Mouse (Mus musculus): ENCODE measurements around the gene Supt5. TPM values are rescaled to one million over a fixed set of nuclear protein-coding genes. Genes with fewer than 3 reads are reported as not detected.

Supt5 gene
- total and polyA plus RNA-seq, 3 experiments: 66.0 to 448 (median 156) TPM

DNA sequence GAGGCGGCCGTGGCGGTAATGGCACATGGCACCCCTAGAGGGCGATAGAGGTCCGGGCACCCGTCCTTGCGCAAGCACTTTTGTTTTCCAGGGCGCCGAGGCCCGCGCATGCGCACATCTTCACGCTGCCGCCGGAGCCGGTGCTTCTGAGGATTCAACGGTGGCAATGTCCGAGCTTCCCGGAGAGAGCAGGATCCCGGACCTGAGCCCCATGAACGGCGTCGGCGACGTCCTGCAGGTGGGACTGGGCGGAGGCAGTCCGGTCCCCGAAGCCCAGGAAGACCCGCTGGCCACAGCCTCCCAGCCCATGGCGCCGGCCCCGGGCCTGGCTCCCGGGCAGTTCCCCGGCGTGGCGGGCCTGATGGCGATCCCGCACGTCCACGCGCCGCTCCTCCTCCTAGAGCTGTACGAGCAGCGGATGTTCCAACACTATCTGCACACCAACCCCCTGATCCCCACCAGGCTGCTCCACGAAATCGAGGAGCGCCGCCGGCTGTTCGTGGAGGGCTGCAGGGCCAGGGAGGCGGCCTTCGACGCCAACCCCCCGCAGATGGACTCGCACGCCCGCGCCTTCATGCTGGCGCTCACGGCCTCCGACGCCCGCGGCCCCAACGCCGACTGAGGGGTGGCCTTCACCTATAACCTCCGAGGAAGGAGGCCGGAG is 60.8 kb downstream of the Supt5 start, which contains the start of gene Eid2b:
Eid2b (plus strand) TSS at position 125 of the 664 bp plus-strand sequence.
- Histone ChIP-seq H3K4me1 (ENCODE audit: control insufficient read depth in 1 of 2, insufficient read depth in 2 of 2, low read length in 2 of 2) (peaks cover 0 to 7% of the 10 kb centered on the region in 2 experiments; a peak in 3 of 4 replicates), H3K27ac (ENCODE audit: control insufficient read depth, low read depth, low read length) (no peak within 1 kb of the TSS), H3K27me3 (ENCODE audit: control insufficient read depth in 1 of 2, insufficient read depth in 2 of 2, low read length in 2 of 2) (no peaks in the 10 kb centered on the region), H3K4me3 (ENCODE audit: control insufficient read depth in 1 of 2, insufficient read depth in 1 of 2, low read depth in 2 of 2, low read length in 2 of 2) (peak within 1 kb of the TSS; percentile 65 to 85), H3K9me3 (replicated peaks; ENCODE audit: insufficient read depth, low read length) (no peaks in the 10 kb centered on the region), H3K9ac (ENCODE audit: control insufficient read depth, low read depth, low read length, poor library complexity, severe bottlenecking) (peak within 1 kb of the TSS; percentile 86), H3K36me3 (ENCODE audit: control insufficient read depth in 1 of 2, insufficient read depth in 2 of 2, low read length in 2 of 2) (peaks cover 0 to 4% of the 10 kb centered on the region in 2 experiments; a peak in 1 of 4 replicates), H3K79me2 (ENCODE audit: control insufficient read depth, insufficient read depth, low read length, poor library complexity) (peaks cover 2% of the 10 kb centered on the region; the same call in 1 of the 2 replicates)
- peak; percentile 95 for DNase-seq (ENCODE audit: low read depth, low spot score)
- TF ChIP-seq USF1 (IDR thresholded peaks at IDR 0.05; ENCODE audit: low read depth, low read length) (peak; percentile 12; the same call in 1 of the 2 replicates), CTCF (IDR thresholded peaks at IDR 0.05 in 2 of 3, conservative IDR thresholded peaks at IDR 0.05 in 1 of 3; ENCODE audit: control insufficient read depth in 1 of 3, insufficient read depth in 1 of 3, low read depth in 2 of 3, low read length in 3 of 3, poor library complexity in 1 of 3, severe bottlenecking in 1 of 3) (peak; percentile 68 to 93 (median 84)), EP300 (IDR thresholded peaks at IDR 0.05; ENCODE audit: low read depth in 1 of 2, low read length in 2 of 2) (no peak), MXI1 (IDR thresholded peaks at IDR 0.05; ENCODE audit: low read depth, low read length) (peak; percentile 70; the same call in 1 of the 2 replicates), MAX (IDR thresholded peaks at IDR 0.05; ENCODE audit: low read length) (peak; percentile 79), ZMIZ1 (IDR thresholded peaks at IDR 0.05; ENCODE audit: low read depth, low read length) (0 out of 2 replicates have a peak, but pooled peaks have one; percentile 23), CHD2 (IDR thresholded peaks at IDR 0.05; ENCODE audit: low read length) (no peak), TCF12 (IDR thresholded peaks at IDR 0.05; ENCODE audit: low read depth, low read length) (peak; percentile 45; the same call in 1 of the 2 replicates), JUND (IDR thresholded peaks at IDR 0.05; ENCODE audit: low read depth, low read length) (no peak), KAT2A (conservative IDR thresholded peaks at IDR 0.05; ENCODE audit: low read depth, low read length) (no peak), SIN3A (IDR thresholded peaks at IDR 0.05; ENCODE audit: low read length) (peak; percentile 32), E2F4 (IDR thresholded peaks at IDR 0.05; ENCODE audit: borderline replicate concordance, low read depth, low read length) (no peak), GATA1 (IDR thresholded peaks at IDR 0.05; ENCODE audit: low read depth, low read length) (no peak), POLR2A (IDR thresholded peaks at IDR 0.05; ENCODE audit: control insufficient read depth in 1 of 2, insufficient read depth in 1 of 2, low read depth in 1 of 2, low read length in 2 of 2, poor library complexity in 1 of 2) (peak; percentile 45 to 77; a peak in 2 of 4 replicates), TBP (IDR thresholded peaks at IDR 0.05; ENCODE audit: low read depth, low read length) (0 out of 2 replicates have a peak, but pooled peaks have one; percentile 19), RCOR1 (IDR thresholded peaks at IDR 0.05; ENCODE audit: low read depth, low read length) (no peak), ZNF384 (IDR thresholded peaks at IDR 0.05; ENCODE audit: low read depth, low read length) (no peak), UBTF (IDR thresholded peaks at IDR 0.05; ENCODE audit: borderline replicate concordance, insufficient read depth, low read depth, low read length) (no peak), MEF2A (IDR thresholded peaks at IDR 0.05; ENCODE audit: extremely low read depth, insufficient replicate concordance, low read depth, low read length, poor library complexity, severe bottlenecking) (no peak), BHLHE40 (IDR thresholded peaks at IDR 0.05; ENCODE audit: borderline replicate concordance, low read depth, low read length) (no peak), POLR2AphosphoS5 (IDR thresholded peaks at IDR 0.05; ENCODE audit: borderline replicate concordance, low read depth, low read length) (no peak), ZC3H11A (IDR thresholded peaks at IDR 0.05; ENCODE audit: low read depth, low read length) (peak; percentile 38), NELFE (IDR thresholded peaks at IDR 0.05; ENCODE audit: low read depth, low read length) (peak; percentile 84), ELF1 (IDR thresholded peaks at IDR 0.05; ENCODE audit: low read depth, low read length) (no peak; the same call in 1 of the 2 replicates), TAL1 (IDR thresholded peaks at IDR 0.05; ENCODE audit: low read length) (no peak), MYC (IDR thresholded peaks at IDR 0.05; ENCODE audit: low read depth, low read length) (peak; percentile 72; the same call in 1 of the 2 replicates), ETS1 (IDR thresholded peaks at IDR 0.05; ENCODE audit: low read depth, low read length) (no peak), CHD1 (IDR thresholded peaks at IDR 0.05; ENCODE audit: low read depth, low read length) (no peak), HCFC1 (IDR thresholded peaks at IDR 0.05; ENCODE audit: low read depth, low read length) (peak; percentile 70), NRF1 (IDR thresholded peaks at IDR 0.05; ENCODE audit: insufficient read depth, low read depth, low read length, poor library complexity, severe bottlenecking) (peak; percentile 89), USF2 (IDR thresholded peaks at IDR 0.05; ENCODE audit: borderline replicate concordance in 1 of 2, insufficient read depth in 1 of 2, low read depth in 1 of 2, low read length in 2 of 2) (no peak), MAFK (IDR thresholded peaks at IDR 0.05; ENCODE audit: borderline replicate concordance, low read depth, low read length) (no peak), POLR2AphosphoS2 (IDR thresholded peaks at IDR 0.05; ENCODE audit: low read length) (0 out of 2 replicates have a peak, but pooled peaks have one; percentile 42), MYB (IDR thresholded peaks at IDR 0.05; ENCODE audit: low read depth, low read length) (no peak), GABPA (IDR thresholded peaks at IDR 0.05; ENCODE audit: low read depth, low read length) (no peak), RAD21 (IDR thresholded peaks at IDR 0.05; ENCODE audit: low read depth, low read length) (peak; percentile 70)

Measured in MEL (cell line).